Mouse (Mus musculus) liver, embryonic 13.5 days (tissue): ENCODE results near the gene Slc24a4. TPM values are rescaled to one million over a fixed set of nuclear protein-coding genes. Genes with fewer than 3 reads are reported as not detected.

Source experiments
- ATAC-seq: fragments of 200-750 bp; cut with Nextera tagmentation; 2 replicates; pipeline ENCODE4 v1.8.0; 2017; ENCODE audit warnings: low read depth, mild to moderate bottlenecking, moderate number of reproducible peaks, moderate library complexity
- DNase-seq: peaks from one replicate; pipeline ENCODE4 v3.0.0; 2022
- H3K27ac ChIP-seq: fragments of 300-500 bp; sonication (generic); 2 replicates; pipeline ENCODE4 v1.5.1; 2015; ENCODE audit warnings: moderate library complexity, mild to moderate bottlenecking, inconsistent platforms
- H3K27me3 ChIP-seq: fragments of 300-500 bp; sonication (generic); 2 replicates; pipeline ENCODE4 v1.6.1; 2015; ENCODE audit warnings: mild to moderate bottlenecking, inconsistent platforms
- H3K36me3 ChIP-seq: fragments of 300-500 bp; sonication (generic); 2 replicates; pipeline ENCODE4 v1.6.1; 2015; ENCODE audit warnings: mild to moderate bottlenecking, inconsistent platforms
- H3K4me1 ChIP-seq: fragments of 300-500 bp; sonication (generic); replicated peaks from 2 replicates; pipeline ENCODE4 v1.6.1; 2015; ENCODE audit warnings: inconsistent platforms
- H3K4me2 ChIP-seq: fragments of 300-500 bp; sonication (generic); 2 replicates; pipeline ENCODE4 v1.6.1; 2015; ENCODE audit warnings: inconsistent platforms, mild to moderate bottlenecking, moderate library complexity
- H3K4me3 ChIP-seq: fragments of 300-500 bp; sonication (generic); replicated peaks from 2 replicates; pipeline ENCODE4 v1.5.1; 2015; ENCODE audit warnings: mild to moderate bottlenecking, inconsistent platforms
- H3K9ac ChIP-seq: fragments of 300-500 bp; sonication (generic); 2 replicates; pipeline ENCODE4 v1.6.1; 2015; ENCODE audit warnings: mild to moderate bottlenecking, inconsistent platforms
- H3K9me3 ChIP-seq: fragments of 300-500 bp; sonication (generic); replicated peaks from 2 replicates; pipeline ENCODE4 v1.6.1; 2016; ENCODE audit warnings: inconsistent platforms
- WGBS: fragments of 180-500 bp; shearing (Covaris S2); methylation state at CpG from one replicate; pipeline ENCODE4 v1.1.7; 2015; ENCODE audit not compliant: insufficient replicate concordance; 5-methylcytosine and 5-hydroxymethylcytosine counted together
- polyA plus RNA-seq: library from polyadenylated mRNA; unstranded; fragments of >200 nt; fragmentation: Nextera tagmentation; extraction: Ambion mirVana; gene quantifications from 2 replicates; pipeline ENCODE4 v1.2.1, GENCODE M21; 2015

Gene Slc24a4
- polyA plus RNA-seq, 1 experiment from 2014 or later = 0.07 TPM

DNA sequence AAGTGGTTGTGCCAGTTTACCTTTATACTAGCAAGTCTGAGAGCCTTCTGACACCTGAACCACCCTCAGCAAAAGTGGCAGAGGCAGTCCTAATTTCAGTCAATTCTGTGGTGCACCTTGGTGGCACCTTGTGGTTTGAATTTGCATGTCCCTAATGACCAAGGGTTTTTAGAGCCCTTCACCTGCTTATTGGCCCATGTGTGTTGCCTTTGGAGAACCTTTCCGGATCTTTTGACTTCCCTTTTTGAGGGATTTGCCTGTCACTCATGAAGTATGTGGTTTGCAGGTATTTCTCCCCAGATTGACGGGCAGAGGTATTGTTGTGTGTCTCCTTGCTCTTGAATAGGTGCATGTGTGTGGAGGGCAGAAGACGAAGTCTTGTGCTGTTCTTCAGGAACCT lies 181.7 kb downstream of the Slc24a4 start:
- no peak overlapping the region for H3K9ac ChIP-seq
- WGBS = 71% methylated on average over 3 of the region's 3 CpGs
- no peaks in the 10 kb centered on the region for H3K27me3 ChIP-seq
- H3K36me3 ChIP-seq = peaks cover 25% of the 10 kb centered on the region
- no peaks in the 10 kb centered on the region for H3K9me3 ChIP-seq
- no peak overlapping the region for H3K4me3 ChIP-seq
- no peak overlapping the region for H3K4me2 ChIP-seq
- ATAC-seq = no peak
- peaks cover 31% of the 10 kb centered on the region for H3K4me1 ChIP-seq
- no peak for DNase-seq
- no peak overlapping the region for H3K27ac ChIP-seq

- H3K4me1 ChIP-seq = peaks cover 23% of the 10 kb centered on the region
- 66% methylated on average over 5 of the region's 5 CpGs for WGBS
- DNase-seq (no peak), ATAC-seq (no peak)
- no peak overlapping the region for H3K27ac ChIP-seq
- no peak overlapping the region for H3K9ac ChIP-seq
- H3K36me3 ChIP-seq = peaks cover 29% of the 10 kb centered on the region
- H3K4me3 ChIP-seq = no peak overlapping the region
- H3K9me3 ChIP-seq = no peaks in the 10 kb centered on the region
- H3K27me3 ChIP-seq = no peaks in the 10 kb centered on the region
- no peak overlapping the region for H3K4me2 ChIP-seq
These were observed 182.9 kb downstream of the Slc24a4 start for GRCm38 (mm10) chr12:102311454-102311853.

Other genes with a start within 250 kb of the Slc24a4 start
- gene Trip11, start 215.5 kb upstream of the Slc24a4 start, polyA plus RNA-seq = 8.9 and 9.0 TPM in 2 replicates
- gene Atxn3, start 170.5 kb upstream of the Slc24a4 start, polyA plus RNA-seq = 10.5 and 16.8 TPM in 2 replicates
- 24.7 and 28.5 TPM in 2 replicates for gene Cpsf2, start 152.7 kb upstream of the Slc24a4 start, polyA plus RNA-seq
- 5.7 and 5.9 TPM in 2 replicates for gene Rin3, start 154.3 kb downstream of the Slc24a4 start, polyA plus RNA-seq